Mouse (Mus musculus) spleen, adult 2 months (tissue): ENCODE measurements around the gene Slc9a9.

ENCODE experiments used
- CTCF ChIP-seq: fragments of 200-500 bp; IDR thresholded peaks from 2 replicates; pipeline ENCODE4 v1.5.1; 2011; ENCODE audit warnings: mild to moderate bottlenecking, inconsistent platforms; ENCODE audit not compliant: insufficient read depth, insufficient read length, insufficient replicate concordance; ENCODE audit errors: extremely low read depth
- POLR2A ChIP-seq: fragments of 200-500 bp; IDR thresholded peaks from 2 replicates; pipeline ENCODE4 v1.6.1; 2011; ENCODE audit warnings: low read depth, low read length, inconsistent platforms

GRCm38 (mm10) chr9:94687203-94687859 lies 17.6 kb downstream of the Slc9a9 start:
- TF ChIP-seq CTCF (no peak), POLR2A (no peak)
